Mouse (Mus musculus) Patski (cell line): ENCODE measurements around the gene Mrpl23. TPM values are rescaled to one million over a fixed set of nuclear protein-coding genes. Genes with fewer than 3 reads are reported as not detected.

Source experiments
- ATAC-seq: fragments of 100-300 bp; one replicate; pipeline ENCODE4 v1.8.0; 2021
- CTCF ChIA-PET: fragments of 350-600 bp; sonication (Branson Sonifier 250); formaldehyde crosslinking; loops from one replicate; lab custom pipeline; 2022; ENCODE audit warnings: inconsistent platforms; lab: Charles Lee
- POLR2A ChIA-PET: fragments of 350-600 bp; sonication (Branson Sonifier 250); formaldehyde crosslinking; loops from one replicate; lab custom pipeline; 2022; ENCODE audit warnings: antibody characterized with exemption, inconsistent platforms; lab: Charles Lee
- DNase-seq: peaks from one replicate; pipeline ENCODE4 v3.0.0-alpha.2; 2011; ENCODE audit warnings: low read depth, low spot score
- H3K27me3 ChIP-seq: fragments of 371-371 bp; one replicate; pipeline ENCODE4 v1.5.1; 2021
- CTCF ChIP-seq: fragments of 100-300 bp; IDR thresholded peaks from one replicate; pipeline ENCODE4 v1.5.1; 2021
- in situ Hi-C: fragments of 300-500 bp; cut with MboI; formaldehyde crosslinking; loops from 3 replicates; pipeline ENCODE4 v1.11.1; 2018; ENCODE audit warnings: low pct_unique_long_range_greater_than_20kb, mixed read lengths
- polyA plus RNA-seq: library from polyadenylated mRNA; unstranded; gene quantifications from one replicate; pipeline ENCODE4 v1.2.3, GENCODE M21; 2021

Gene Mrpl23
- polyA plus RNA-seq, 1 experiment from 2014 or later: 6.9 TPM

GRCm38 (mm10) chr7:142558511-142559146, 26.1 kb downstream of the Mrpl23 start:
- ATAC-seq (no peak), DNase-seq (no peak)
- TF ChIP-seq CTCF: no peak
- CTCF ChIA-PET: no interaction called here
- peaks cover 4% of the 10 kb centered on the region for H3K27me3 ChIP-seq
- POLR2A ChIA-PET: no interaction called here
- in situ Hi-C loops: no loop called here

- POLR2A ChIA-PET: no interaction called here
- CTCF ChIA-PET: no interaction called here
- no peak for DNase-seq
Measured at GRCm38 (mm10) chr7:142559651-142560175, 27.2 kb downstream of the Mrpl23 start.

DNA sequence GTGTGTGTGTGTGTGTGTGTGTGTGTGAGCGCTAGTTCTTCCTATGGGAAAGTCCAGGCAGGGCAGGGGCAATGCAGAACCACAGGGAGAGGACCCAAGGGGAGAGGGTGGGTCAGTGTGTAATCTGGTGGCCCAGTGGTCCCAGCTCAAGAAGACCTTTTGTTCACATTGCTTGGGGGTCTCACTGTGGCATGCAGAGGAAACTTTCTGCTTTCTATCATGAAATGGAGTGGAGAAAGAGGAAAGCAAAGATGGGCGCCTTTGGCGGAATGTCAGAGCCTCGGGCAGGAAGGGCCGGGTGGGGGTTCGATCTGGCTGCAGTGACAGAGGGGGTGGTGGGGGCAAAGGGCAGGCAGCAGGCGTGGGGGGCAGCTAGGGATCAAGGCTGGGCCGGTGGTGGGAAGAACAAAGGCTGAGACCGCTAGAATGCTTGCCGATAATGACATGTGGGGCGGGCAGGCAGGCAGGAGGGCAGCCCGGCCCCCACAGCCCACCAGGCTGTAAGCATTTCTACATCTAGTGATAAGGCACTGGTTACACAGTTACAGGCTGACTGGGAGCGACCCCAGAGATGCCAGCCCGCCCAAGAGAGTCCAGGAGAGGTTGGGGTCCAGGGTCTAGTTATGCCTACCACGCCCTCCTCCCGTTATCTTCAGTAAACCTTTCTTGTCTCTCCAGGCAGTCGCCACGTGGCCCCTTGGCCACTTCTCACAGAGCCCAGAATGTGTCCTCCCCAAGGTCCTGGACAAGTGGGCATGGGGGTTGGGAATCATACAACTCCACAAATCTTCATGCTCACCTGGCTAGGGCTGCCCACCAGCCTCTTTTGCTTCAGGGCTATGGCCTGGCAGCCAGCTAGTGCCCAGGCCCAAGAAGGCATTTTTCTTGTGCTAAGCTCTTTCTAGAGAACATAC, 28.7 kb downstream of the Mrpl23 start:
- peaks cover 4% of the 10 kb centered on the region for H3K27me3 ChIP-seq
- POLR2A ChIA-PET: no interaction called here
- no peak for TF ChIP-seq CTCF
- CTCF ChIA-PET: no interaction called here
- in situ Hi-C loops: no loop called here
- DNase-seq: no peak
- ATAC-seq: no peak

More at GRCm38 (mm10) chr7:142559651-142560175, 27.2 kb downstream of the Mrpl23 start:
- in situ Hi-C loops: no loop called here
- peaks cover 4% of the 10 kb centered on the region for H3K27me3 ChIP-seq
- no peak for TF ChIP-seq CTCF
- ATAC-seq: no peak

DNA sequence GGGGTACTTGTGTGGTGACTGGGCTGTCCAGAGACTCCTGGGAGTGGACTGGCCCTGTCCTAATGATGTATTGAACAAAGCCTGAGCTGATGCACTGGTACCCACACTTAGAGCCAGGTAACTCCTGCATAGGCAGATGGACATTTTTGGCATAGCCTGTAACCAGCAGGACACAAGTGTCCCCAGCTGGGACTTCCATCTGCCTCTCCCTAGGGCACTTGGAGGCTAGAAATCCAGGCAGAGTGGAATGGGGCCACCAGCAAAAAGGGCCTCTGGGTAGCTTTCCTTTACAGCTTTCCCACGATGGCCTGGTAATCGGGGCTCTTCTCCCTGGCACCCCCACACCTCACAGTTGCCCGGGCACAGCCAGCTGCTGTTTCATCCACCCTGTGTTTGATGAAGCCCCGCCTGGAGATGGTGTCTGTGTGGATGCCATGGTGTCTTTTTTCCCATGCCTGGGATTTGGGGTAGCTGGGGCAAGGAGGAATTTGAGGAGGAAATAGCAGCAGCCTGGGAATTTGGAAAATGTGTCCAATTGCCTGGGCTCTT, 29.4 kb downstream of the Mrpl23 start:
- no peak for TF ChIP-seq CTCF
- ATAC-seq: no peak
- in situ Hi-C loops: no loop called here
- ChIA-PET POLR2A (interaction anchor here (0.6 kb wide), 1 partner anchor 110 kb away, joined by 5 read pairs; no protein-coding TSS in a partner anchor), CTCF (interaction anchor here (1.0 kb wide), 1 partner anchor 18 kb away, joined by 4 read pairs; no protein-coding TSS in a partner anchor)
- no peak for DNase-seq
- H3K27me3 ChIP-seq: peaks cover 4% of the 10 kb centered on the region

DNA sequence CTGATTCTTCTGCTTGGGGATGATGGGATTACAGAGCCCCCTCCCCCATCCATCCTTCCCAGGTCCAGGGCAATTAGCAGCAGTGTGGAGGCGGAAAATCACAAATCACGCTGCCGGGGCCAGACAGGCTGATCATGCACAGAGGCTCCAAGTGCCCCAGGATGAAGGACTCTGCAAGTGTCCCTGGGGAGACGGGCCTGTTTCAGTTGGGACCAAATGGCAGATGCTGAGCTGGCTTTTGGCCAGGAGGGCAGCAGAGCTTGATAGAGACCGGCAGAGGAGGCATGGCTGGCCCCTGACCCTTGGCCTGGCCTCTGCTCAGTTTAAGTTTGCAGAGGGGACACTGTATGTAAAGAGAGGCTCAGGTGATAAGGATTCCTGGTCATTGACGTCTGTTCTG, 30.7 kb downstream of the Mrpl23 start:
- in situ Hi-C loops: no loop called here
- ATAC-seq: no peak
- H3K27me3 ChIP-seq: peaks cover 1% of the 10 kb centered on the region
- ChIA-PET POLR2A (no interaction called here), CTCF (no interaction called here)
- DNase-seq: no peak
- no peak for TF ChIP-seq CTCF

DNA sequence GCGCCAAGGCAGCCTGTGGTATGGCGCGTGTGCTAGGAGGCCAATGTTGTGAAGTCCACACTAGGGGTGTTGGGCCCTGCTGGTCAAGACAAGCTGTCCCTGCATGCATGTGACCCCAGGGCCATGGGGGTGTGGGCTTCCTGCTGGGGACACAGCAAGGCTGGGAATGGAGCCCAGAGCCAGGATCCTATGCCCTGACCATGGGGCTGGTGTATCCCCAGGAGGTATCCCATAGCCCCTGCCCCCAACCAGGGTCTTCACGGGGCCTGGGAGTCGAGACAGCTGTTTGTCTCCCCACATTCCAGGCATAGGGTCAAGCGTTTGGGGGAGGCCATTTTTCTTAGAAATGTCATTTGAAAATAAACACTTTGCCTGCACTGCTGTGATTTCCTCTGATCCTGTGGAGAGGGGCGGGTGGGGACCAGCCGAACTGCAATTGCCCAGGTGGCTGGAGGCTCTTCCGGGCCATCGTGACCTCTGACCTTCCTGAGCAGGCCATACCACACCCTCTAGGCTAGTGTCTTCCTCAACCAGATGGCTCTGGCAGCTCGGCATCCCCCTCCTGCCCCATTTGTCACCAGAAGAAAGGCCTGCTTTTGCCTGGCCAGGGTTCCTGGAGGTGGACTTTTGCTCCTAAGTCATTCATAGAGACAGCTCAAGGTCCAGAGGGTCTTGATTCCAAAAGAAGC, 32.6 kb downstream of the Mrpl23 start:
- ATAC-seq: no peak

DNA sequence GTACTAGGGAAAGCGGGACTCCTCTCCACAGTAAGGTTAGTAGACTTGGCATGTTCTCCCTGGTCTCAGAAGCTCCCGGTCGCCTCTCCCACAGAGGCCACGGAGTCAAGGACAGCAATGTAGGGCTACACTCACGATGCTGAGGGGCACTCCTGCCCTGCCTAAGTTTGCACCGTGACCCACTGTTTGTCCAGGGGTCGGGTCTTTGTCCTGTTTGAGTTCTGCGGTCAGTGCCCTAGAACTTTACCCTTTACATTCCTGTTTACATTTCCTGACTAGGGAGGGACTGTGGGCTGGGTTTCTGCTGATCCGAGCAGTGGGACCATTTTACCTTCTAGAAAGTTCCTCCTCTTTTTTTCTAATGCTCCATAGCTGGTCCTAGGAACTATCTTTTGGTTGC, 34.0 kb downstream of the Mrpl23 start:
- CTCF ChIA-PET: no interaction called here
- DNase-seq: no peak
- ATAC-seq: no peak
- no peaks in the 10 kb centered on the region for H3K27me3 ChIP-seq
- no peak for TF ChIP-seq CTCF
- POLR2A ChIA-PET: no interaction called here
- in situ Hi-C loops: no loop called here

More for the DNA sequence above, 32.6 kb downstream of the Mrpl23 start:
- DNase-seq: no peak
- in situ Hi-C loops: no loop called here
- ChIA-PET POLR2A (interaction anchor here (0.6 kb wide), 1 partner anchor 287 kb away, joined by 3 read pairs; no protein-coding TSS in a partner anchor), CTCF (no interaction called here)
- no peaks in the 10 kb centered on the region for H3K27me3 ChIP-seq
- no peak for TF ChIP-seq CTCF

DNA sequence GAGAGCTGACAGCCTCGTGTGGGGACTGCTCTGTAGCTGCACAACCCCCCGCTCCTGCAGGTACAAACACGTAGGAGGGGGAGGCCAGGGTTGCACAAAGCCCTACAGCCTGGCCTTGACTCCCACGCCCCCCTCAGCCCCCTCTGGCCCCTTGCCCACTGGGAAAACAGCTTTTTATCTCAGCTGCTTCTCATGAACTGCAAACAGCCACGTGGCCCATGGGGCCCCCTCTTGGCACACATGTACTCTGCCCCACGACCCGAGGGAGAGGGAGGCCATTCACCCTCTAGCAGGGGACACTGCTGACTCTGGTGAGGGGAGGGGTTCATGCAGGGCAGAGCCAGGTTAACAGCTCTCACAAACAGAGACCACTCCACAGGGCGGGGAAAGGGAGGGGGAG, 36.5 kb downstream of the Mrpl23 start:
- POLR2A ChIA-PET: interaction anchor here (1.4 kb wide), 1 partner anchor 15 kb away, joined by 4 read pairs; no protein-coding TSS in a partner anchor
- in situ Hi-C loops: no loop called here
- TF ChIP-seq CTCF: no peak
- CTCF ChIA-PET: no interaction called here
- ATAC-seq (no peak), DNase-seq (no peak)
- no peaks in the 10 kb centered on the region for H3K27me3 ChIP-seq

DNA sequence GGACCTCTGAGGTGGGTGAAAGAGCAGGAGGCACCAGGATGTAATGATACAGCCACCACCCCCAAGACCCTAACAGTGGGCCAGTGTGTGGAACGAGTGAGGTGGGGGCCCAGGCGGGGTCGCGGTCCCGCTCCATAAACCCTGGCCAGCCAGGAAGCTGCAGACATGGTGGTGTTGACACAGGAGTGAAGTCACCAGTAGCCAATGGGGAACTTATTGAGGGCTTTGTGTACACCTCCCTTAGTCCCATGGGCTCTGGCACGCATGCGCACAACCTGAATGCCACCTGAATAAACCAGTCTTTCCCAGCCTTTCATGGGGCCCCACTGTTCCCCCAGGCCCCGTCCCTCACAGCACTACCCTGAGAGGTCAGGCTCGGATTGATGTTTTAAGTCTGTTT, 38.1 kb downstream of the Mrpl23 start:
- TF ChIP-seq CTCF: no peak
- ATAC-seq (no peak), DNase-seq (no peak)
- in situ Hi-C loops: no loop called here
- ChIA-PET POLR2A (no interaction called here), CTCF (no interaction called here)
- H3K27me3 ChIP-seq: no peaks in the 10 kb centered on the region
